Mouse (Mus musculus): Measurements from ENCODE around the gene Itgad.

Itgad gene

DNA sequence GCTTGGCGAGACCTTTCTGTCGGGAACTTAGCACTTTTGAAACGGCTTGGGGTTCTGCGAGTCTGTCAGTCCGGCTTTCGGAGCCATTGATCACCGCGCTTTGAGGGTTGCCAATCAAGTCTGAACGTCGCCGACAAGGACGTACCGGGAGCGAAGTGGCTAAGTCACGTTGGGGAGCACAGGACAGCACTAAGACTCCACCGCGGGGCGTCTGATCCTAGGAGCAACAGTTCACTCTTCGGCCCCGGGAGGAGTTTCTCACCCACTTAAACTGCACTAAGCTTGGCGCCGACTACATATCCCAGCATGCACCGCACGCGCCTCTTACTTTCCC is 83.4 kb downstream of the Itgad start:
- in situ Hi-C loops (cut with MboI; ENCODE audit: low pct_unique_long_range_greater_than_20kb in 1 of 2, low sequenced_read_pairs in 2 of 2, unreplicated experiment in 1 of 2): no loop called here

DNA sequence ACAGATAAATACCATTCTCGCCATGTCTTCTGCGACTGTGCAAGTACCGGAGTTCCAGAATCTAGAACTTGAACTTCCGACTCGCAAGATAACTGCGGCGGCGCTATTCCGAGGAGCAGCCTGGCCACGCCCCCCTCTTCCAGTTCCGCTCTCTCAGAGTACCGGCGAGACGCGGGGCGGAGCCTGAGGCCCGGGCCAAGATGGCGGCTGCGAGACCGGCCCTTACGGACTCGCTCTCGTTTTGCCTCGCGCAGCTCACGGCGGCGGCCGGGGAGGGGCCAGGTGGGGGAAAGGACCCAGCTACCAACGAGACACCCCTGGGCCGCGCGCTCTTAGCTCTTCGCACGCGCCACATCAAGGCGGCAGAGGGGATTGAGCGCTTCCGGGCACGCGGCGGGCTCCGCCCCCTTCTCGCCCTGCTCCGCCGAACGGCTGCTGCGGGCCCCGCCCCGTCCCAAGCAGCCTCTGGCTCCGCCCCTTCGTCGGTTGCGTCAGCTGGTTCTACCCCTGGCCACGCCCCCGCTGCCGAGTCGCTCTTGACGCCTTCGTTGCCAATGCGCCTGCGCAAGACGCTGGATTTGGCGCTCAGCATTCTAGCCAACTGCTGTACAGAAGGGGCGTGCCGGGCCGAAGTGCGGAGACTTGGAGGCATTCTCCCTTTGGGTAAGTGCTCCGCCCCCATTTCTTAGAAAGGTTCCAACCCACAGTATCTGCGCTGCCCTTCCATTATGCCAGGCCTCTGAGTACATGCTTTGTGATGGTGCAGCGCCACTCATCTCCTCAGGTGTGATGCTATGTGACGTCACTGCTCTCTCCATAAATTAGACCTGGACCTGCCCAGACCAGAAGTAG is 84.0 kb downstream of the Itgad start, which contains the start of gene 9130023H24Rik:
9130023H24Rik (minus strand) TSS at position 105 of the 852 bp plus-strand sequence.
- in situ Hi-C loops (cut with MboI; ENCODE audit: low pct_unique_long_range_greater_than_20kb in 1 of 2, low sequenced_read_pairs in 2 of 2, unreplicated experiment in 1 of 2): no loop called here

- in situ Hi-C loops (cut with MboI; ENCODE audit: low pct_unique_long_range_greater_than_20kb in 1 of 2, low sequenced_read_pairs in 2 of 2, unreplicated experiment in 1 of 2): no loop called here
These were observed 84.8 kb downstream of the Itgad start for GRCm38 (mm10) chr7:128238991-128239390.

DNA sequence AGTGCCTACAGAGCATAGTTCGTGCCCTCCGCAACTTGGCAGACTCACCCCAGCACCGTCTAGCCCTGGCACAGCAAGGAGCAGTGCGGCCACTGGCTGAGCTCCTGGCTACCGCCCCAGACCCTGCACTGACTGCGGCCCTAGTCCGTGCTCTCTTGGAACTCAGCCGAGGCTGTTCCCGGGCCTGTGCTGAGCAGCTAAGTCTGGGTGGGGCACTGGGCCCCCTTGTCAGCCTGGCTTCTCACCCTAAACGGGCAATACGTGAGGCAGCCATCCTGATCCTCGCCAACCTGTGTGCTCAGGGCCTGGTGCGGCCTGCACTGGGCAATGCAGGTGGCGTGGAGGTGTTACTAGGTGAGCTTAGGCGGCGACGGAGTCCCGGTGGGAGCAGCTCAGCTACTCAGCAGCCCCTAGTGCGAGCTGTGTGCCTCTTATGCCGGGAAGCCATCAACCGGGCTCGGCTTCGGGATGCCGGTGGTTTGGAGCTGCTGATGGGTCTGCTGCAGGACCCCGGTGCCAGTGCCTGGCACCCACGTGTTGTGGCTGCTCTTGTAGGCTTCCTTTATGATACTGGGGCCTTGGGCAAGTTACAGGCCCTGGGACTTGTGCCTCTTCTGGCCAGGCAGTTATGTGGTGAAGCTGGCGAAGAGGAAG is 86.1 kb downstream of the Itgad start:
- in situ Hi-C loops (cut with MboI; ENCODE audit: low pct_unique_long_range_greater_than_20kb in 1 of 2, low sequenced_read_pairs in 2 of 2, unreplicated experiment in 1 of 2): loop anchor here (5.0 to 10.0 kb wide), 2 partner anchors 55 to 107 kb away; partner anchors contain the start of gene BC017158 (in 1 of the 2)

- in situ Hi-C loops (cut with MboI; ENCODE audit: low pct_unique_long_range_greater_than_20kb in 1 of 2, low sequenced_read_pairs in 2 of 2, unreplicated experiment in 1 of 2): loop anchor here (5.0 to 10.0 kb wide), 2 partner anchors 52 to 105 kb away; partner anchors contain the start of gene BC017158 (in 1 of the 2)
These were observed 88.2 kb downstream of the Itgad start for GRCm38 (mm10) chr7:128242331-128242730.

- in situ Hi-C loops (cut with MboI; ENCODE audit: low pct_unique_long_range_greater_than_20kb in 1 of 2, low sequenced_read_pairs in 2 of 2, unreplicated experiment in 1 of 2): loop anchor here (5.0 to 10.0 kb wide), 2 partner anchors 51 to 103 kb away; partner anchors contain the start of gene BC017158 (in 1 of the 2)
These were observed 89.7 kb downstream of the Itgad start for GRCm38 (mm10) chr7:128243921-128244320.

DNA sequence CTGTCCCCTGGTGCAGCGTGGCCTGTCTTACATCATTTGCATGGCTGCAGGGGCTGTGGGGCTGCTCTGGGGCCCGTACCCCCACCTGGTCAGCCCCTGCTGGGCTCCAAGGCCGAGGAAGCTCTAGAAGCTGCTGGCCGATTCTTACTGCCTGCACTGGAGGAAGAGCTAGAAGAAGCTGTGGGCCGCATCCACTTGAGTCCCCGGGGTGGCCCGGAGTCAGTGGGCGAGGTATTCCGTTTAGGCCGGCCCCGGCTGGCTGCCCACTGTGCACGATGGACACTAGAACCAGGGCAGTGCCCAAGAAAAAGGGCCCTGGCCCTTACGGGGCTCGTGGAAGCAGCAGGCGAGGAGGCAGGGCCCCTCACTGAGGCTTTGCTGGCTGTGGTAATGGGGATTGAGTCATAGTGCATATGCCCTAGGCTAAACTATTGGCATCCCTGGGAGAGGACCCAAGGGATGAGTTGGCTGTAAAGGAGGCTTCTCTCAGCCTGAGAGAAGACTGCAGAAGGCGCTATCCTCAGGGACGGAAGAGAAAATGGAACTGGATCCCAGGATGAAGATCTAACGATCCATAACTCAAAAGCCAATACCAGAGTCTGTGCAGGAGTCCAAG is 90.3 kb downstream of the Itgad start:
- in situ Hi-C loops (cut with MboI; ENCODE audit: low pct_unique_long_range_greater_than_20kb in 1 of 2, low sequenced_read_pairs in 2 of 2, unreplicated experiment in 1 of 2): loop anchor here (5.0 to 10.0 kb wide), 2 partner anchors 50 to 103 kb away; partner anchors contain the start of gene BC017158 (in 1 of the 2)

GRCm38 (mm10) chr7:128245547-128245946 is 91.4 kb downstream of the Itgad start:
- in situ Hi-C loops (cut with MboI; ENCODE audit: low pct_unique_long_range_greater_than_20kb in 1 of 2, low sequenced_read_pairs in 2 of 2, unreplicated experiment in 1 of 2): loop anchor here in 1 of 2 experiments (10.0 kb wide), 1 partner anchor 49 kb away; the partner anchor contains the start of gene BC017158

DNA sequence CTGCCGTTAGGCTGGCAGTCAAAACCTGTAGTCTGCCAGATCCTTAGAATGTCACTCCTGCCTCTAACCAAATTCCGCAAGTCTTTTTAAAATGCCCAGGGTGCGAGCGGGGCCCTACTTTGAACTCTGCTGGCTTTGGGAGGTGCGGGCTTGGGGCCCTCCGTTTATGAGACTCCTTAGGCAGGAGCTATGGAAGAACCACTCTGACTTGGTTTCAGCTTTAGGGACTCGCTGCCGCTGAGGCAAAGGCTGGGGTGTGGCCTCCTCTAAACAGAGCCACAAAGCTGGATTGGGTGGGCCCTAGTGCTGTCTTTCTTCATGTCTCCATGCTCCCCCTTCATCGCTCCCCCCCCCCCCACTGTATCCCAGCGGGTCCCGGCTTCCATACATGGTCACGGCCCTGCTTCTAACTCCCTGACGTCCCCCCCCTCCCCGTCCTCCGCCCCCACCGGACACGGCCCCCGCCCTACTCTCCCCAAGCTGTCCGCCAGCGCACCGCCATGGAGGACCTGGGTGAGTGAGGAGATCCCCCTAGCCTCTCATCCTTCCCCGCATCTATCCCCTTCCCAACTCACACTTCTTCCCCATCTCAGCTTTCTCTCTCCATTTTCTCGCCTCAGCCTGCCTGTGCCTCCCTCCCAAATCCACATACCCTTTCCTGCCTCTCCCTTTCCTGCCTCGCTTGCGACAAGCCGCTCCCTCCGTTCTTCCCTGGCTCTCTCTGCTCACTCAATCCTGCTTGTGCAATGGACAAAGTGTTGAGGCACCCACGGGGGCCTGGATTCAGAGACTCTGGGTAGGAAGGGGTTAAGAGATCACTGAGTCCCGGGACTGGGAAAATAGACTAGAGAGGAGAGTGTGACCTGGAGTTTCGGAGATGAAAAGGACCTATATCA is 92.6 kb downstream of the Itgad start, which contains the start of gene Tgfb1i1:
Tgfb1i1 (plus strand) TSS at position 317 of the 896 bp plus-strand sequence.
- in situ Hi-C loops (cut with MboI; ENCODE audit: low pct_unique_long_range_greater_than_20kb in 1 of 2, low sequenced_read_pairs in 2 of 2, unreplicated experiment in 1 of 2): loop anchor here in 1 of 2 experiments (10.0 kb wide), 1 partner anchor 48 kb away; the partner anchor contains the start of gene BC017158

GRCm38 (mm10) chr7:128247443-128247842 is 93.3 kb downstream of the Itgad start:
- in situ Hi-C loops (cut with MboI; ENCODE audit: low pct_unique_long_range_greater_than_20kb in 1 of 2, low sequenced_read_pairs in 2 of 2, unreplicated experiment in 1 of 2): loop anchor here in 1 of 2 experiments (10.0 kb wide), 1 partner anchor 47 kb away; the partner anchor contains the start of gene BC017158

- in situ Hi-C loops (cut with MboI; ENCODE audit: low pct_unique_long_range_greater_than_20kb in 1 of 2, low sequenced_read_pairs in 2 of 2, unreplicated experiment in 1 of 2): loop anchor here in 1 of 2 experiments (10.0 kb wide), 1 partner anchor 46 kb away; the partner anchor contains the start of gene BC017158
These were observed 94.2 kb downstream of the Itgad start for GRCm38 (mm10) chr7:128248081-128249042.

DNA sequence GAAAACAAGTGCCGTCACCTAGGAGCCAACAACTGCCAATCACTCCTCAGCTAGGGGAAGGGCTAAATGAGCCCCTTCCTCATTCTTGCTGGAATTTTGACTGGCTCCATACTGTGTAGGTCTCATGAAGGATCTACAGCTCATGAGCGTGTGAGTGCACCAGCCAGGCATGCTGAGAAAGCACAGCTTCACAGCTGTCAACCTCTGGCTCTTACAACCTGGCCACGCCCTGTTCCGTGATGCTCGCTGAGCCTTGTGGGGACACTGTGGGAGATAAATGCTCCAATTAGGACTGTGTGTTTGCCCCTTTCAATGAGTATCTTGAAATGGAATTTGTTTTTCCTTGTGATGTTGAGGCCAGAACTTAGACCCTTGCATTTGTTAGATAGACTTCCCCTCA is 95.8 kb downstream of the Itgad start:
- in situ Hi-C loops (cut with MboI; ENCODE audit: low pct_unique_long_range_greater_than_20kb in 1 of 2, low sequenced_read_pairs in 2 of 2, unreplicated experiment in 1 of 2): loop anchor here in 1 of 2 experiments (10.0 kb wide), 1 partner anchor 45 kb away; the partner anchor contains the start of gene BC017158

DNA sequence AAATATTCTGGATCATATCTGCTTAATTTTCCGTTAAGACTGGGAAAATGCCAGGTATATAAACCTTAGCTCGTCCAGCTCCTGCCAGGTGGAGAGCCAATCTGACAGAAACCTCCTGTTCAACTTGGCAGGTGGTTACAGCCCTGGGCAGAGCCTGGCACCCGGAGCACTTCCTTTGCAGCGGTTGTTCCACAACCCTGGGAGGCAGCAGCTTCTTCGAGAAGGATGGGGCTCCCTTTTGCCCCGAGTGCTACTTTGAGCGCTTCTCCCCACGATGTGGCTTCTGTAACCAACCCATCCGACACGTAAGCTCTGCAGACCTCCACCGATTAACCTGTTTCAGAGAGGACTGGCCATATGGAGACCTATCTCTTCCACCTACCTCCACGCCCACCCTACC is 97.8 kb downstream of the Itgad start:
- in situ Hi-C loops (cut with MboI; ENCODE audit: low pct_unique_long_range_greater_than_20kb in 1 of 2, low sequenced_read_pairs in 2 of 2, unreplicated experiment in 1 of 2): no loop called here

DNA sequence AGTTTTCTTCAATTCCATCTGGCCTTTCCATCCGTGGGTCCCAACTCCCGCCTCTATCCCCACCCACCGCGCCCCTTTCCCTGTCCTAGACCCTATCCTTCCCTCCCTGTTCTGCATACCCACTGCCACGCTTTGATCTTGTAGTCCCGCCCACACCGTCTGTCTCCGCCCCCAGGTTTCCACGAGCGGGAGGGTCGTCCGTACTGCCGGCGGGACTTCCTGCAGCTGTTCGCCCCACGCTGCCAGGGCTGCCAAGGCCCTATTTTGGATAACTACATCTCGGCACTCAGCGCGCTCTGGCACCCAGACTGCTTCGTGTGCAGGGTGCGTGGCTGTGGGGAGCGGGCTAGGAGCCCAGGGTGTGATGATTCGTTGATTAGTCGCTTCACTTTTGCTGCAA is 98.4 kb downstream of the Itgad start:
- in situ Hi-C loops (cut with MboI; ENCODE audit: low pct_unique_long_range_greater_than_20kb in 1 of 2, low sequenced_read_pairs in 2 of 2, unreplicated experiment in 1 of 2): no loop called here

GRCm38 (mm10) chr7:128254978-128255377 is 100.8 kb downstream of the Itgad start:
- in situ Hi-C loops (cut with MboI; ENCODE audit: low pct_unique_long_range_greater_than_20kb in 1 of 2, low sequenced_read_pairs in 2 of 2, unreplicated experiment in 1 of 2): no loop called here

GRCm38 (mm10) chr7:128255757-128256156 is 101.6 kb downstream of the Itgad start:
- in situ Hi-C loops (cut with MboI; ENCODE audit: low pct_unique_long_range_greater_than_20kb in 1 of 2, low sequenced_read_pairs in 2 of 2, unreplicated experiment in 1 of 2): no loop called here

Data from mouse embryonic stem cell (cell line).